Mouse (Mus musculus) heart, adult 11 months (tissue): ENCODE measurements around the gene Btbd17.
A peak's percentile ranks its signal among the peaks of the same experiment; 100 is the strongest.

ENCODE experiments used
- DNase-seq: peaks from one replicate; pipeline ENCODE4 v3.0.0; 2022

The Btbd17 gene

GRCm38 (mm10) chr11:114795848-114796322 is at the start of gene Btbd17:
TSS of gene Btbd17 (minus strand) at chr11:114795945.
- DNase-seq, result no peak

- no peak for DNase-seq
Observed at GRCm38 (mm10) chr11:114844464-114845220, 48.9 kb upstream of the Btbd17 start.

GRCm38 (mm10) chr11:114843818-114844463 is 48.2 kb upstream of the Btbd17 start:
- peak; percentile 96 for DNase-seq

- no peak for DNase-seq
Observed at GRCm38 (mm10) chr11:114833166-114833565, 37.4 kb upstream of the Btbd17 start.

GRCm38 (mm10) chr11:114830433-114830773 is 34.7 kb upstream of the Btbd17 start:
- DNase-seq, result no peak

GRCm38 (mm10) chr11:114829499-114830432 is 34.0 kb upstream of the Btbd17 start:
- DNase-seq, result peak; percentile 98

GRCm38 (mm10) chr11:114826686-114827085 is 30.9 kb upstream of the Btbd17 start:
- DNase-seq, result no peak

- no peak for DNase-seq
Observed at GRCm38 (mm10) chr11:114823199-114823725, 27.5 kb upstream of the Btbd17 start.

- peak; percentile 94 for DNase-seq
Observed at GRCm38 (mm10) chr11:114822727-114823126, 27.0 kb upstream of the Btbd17 start.

- DNase-seq, result no peak
Observed at GRCm38 (mm10) chr11:114821325-114821724, 25.6 kb upstream of the Btbd17 start.

- DNase-seq, result no peak
Observed at GRCm38 (mm10) chr11:114820444-114820843, 24.7 kb upstream of the Btbd17 start.

- DNase-seq, result no peak
Observed at GRCm38 (mm10) chr11:114819110-114819509, 23.4 kb upstream of the Btbd17 start.

- DNase-seq, result peak; percentile 97
Observed at GRCm38 (mm10) chr11:114818185-114818584, 22.4 kb upstream of the Btbd17 start.

- DNase-seq, result no peak
Observed at GRCm38 (mm10) chr11:114816934-114817333, 21.2 kb upstream of the Btbd17 start.

- DNase-seq, result no peak
Observed at GRCm38 (mm10) chr11:114814873-114815592, 19.3 kb upstream of the Btbd17 start.

GRCm38 (mm10) chr11:114812731-114813240 is 17.0 kb upstream of the Btbd17 start:
- DNase-seq, result peak; percentile 97

GRCm38 (mm10) chr11:114810344-114810743 is 14.6 kb upstream of the Btbd17 start:
- no peak for DNase-seq

GRCm38 (mm10) chr11:114809371-114809770 is 13.6 kb upstream of the Btbd17 start:
- no peak for DNase-seq

GRCm38 (mm10) chr11:114807686-114808427 is 12.1 kb upstream of the Btbd17 start:
- no peak for DNase-seq

GRCm38 (mm10) chr11:114807025-114807424 is 11.3 kb upstream of the Btbd17 start:
- DNase-seq, result no peak

- DNase-seq, result no peak
Observed at GRCm38 (mm10) chr11:114803990-114804389, 8.2 kb upstream of the Btbd17 start.
